Mouse (Mus musculus): ENCODE data around the gene Rpp30.

DNA sequence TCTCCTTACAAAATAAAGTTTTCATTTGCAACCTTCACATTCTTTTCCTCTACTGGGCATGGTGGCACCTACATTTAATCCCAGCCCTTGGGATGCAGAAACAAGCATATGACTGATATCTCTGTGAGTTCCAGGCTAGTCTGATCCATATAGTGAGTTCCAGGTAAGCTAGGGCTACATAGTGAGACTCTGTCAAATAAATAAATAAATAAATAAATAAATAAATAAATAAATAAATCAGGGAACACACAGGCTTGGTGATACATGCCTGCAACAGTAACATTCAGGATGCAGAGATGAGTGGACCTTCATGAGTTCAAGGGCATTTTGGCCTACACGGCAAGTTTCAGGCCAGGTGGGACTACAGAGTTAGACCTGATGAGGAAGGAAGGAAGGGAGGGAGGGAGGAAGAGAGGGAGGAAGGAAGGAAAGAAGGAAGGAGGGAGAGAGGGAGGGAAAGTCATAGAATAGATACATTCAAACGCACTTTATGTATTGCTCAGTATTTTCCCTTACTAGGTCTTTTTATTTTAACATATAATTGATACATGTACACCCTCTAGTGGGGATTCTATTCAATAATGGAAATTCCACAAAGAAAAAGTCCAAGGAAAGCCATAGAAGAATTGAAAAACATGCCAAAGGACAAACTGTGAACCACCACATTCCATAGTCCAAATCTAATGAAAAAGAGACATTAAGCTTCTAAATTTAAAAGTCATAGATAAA lies 20.6 kb upstream of the Rpp30 start:
- no peak for TF ChIP-seq CTCF (IDR thresholded peaks at IDR 0.05; ENCODE audit: extremely low read depth, insufficient read length, insufficient replicate concordance, low read depth, low read length)
- no peak for TF ChIP-seq POLR2A (IDR thresholded peaks at IDR 0.05; ENCODE audit: low read depth, low read length)

Measured in small intestine, adult 2 months (tissue).